In the genomic region with DNA sequence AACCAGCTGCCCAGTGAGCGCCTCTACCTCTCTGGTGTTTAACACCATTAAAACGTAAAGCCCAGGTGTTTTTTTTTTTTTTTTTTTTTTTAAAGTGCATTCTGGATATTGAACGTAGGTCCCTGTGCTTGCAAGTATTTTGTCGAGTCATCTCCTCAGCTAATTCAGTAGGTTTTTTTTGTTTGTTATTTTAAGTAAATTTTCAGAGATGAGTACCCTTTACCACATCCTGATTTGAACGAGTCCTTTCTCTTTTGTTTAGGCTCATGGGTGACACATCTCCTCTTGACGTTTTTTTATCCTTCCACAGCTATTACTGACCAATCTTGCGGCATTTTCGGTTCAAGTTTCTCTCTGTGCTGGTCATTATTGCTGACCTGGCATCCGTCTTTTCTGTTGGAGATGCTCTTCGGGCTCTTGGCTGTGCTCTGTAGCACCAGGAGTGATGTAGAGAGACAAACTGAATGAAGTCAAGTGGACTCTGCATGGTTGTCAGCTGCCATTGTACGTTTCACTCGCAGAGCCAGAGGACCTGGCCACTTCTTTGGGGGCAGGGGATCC, we compare ENCODE assay signal across 23 mouse cellular contexts. TPM values are rescaled to one million over a fixed set of nuclear protein-coding genes. Genes with fewer than 3 reads are reported as not detected.
DNase-seq lines count a peak whose midpoint lies in the region; ATAC-seq and TF ChIP-seq lines count a peak whose summit lies in the region.
"Had no signal": no experiment of that assay in that cellular context is flagged by ENCODE, and none has a peak within 500 bp of the region (broad histone marks: within the 10 kb centered on the region; RNA-seq: fewer than 3 reads in every experiment).

No protein-coding gene starts in this region.

- no peak overlapping the region for H3K9ac ChIP-seq in liver, postnatal 0 days (replicated peaks)
- H3K9ac ChIP-seq: forebrain, embryonic 13.5 days; heart, embryonic 12.5 days; hindbrain, embryonic 15.5 days; limb, embryonic 12.5 days had no signal

- 45% methylated on average over 12 of the region's 12 CpGs for WGBS in liver, postnatal 0 days (ENCODE audit: insufficient replicate concordance)

- H3K4me1 ChIP-seq in liver, postnatal 0 days (ENCODE audit: insufficient read depth) = no peaks in the 10 kb centered on the region
- H3K4me1 ChIP-seq: forebrain, embryonic 13.5 days; heart, embryonic 12.5 days; hindbrain, embryonic 15.5 days; limb, embryonic 12.5 days had no signal

- DNase-seq in liver, postnatal 0 days = no peak
- no peak for DNase-seq in liver
- peak; percentile 20 for DNase-seq in NIH3T3 (ENCODE audit: low read depth)
- DNase-seq in induced T-regulatory cell, adult 2 months (ENCODE audit: low read depth) = peak; percentile 25
- DNase-seq in testis, postnatal 14 days (ENCODE audit: low spot score) = no peak
- DNase-seq in cerebellum, postnatal 4 days (ENCODE audit: low spot score in 2 of 2) = no peak
- DNase-seq in frontal cortex, postnatal 10 days (ENCODE audit: low spot score in 2 of 2) = no peak
- DNase-seq: adrenal gland, postnatal 25 days; cerebellum, adult 9-10 months; gastrocnemius, postnatal 25 days; midbrain, embryonic 14.5 days; right cerebral cortex, postnatal 4 days had no signal

- H3K36me3 ChIP-seq in liver, postnatal 0 days (replicated peaks; ENCODE audit: insufficient read depth, low read length) = no peaks in the 10 kb centered on the region
- H3K36me3 ChIP-seq: heart, embryonic 12.5 days; hindbrain, embryonic 15.5 days; limb, embryonic 12.5 days had no signal

- ATAC-seq in liver, postnatal 0 days = no peak
- peak; percentile 29; the same call in 1 of the 2 replicates for ATAC-seq in neutrophil, adult 5-6 weeks (ENCODE audit: extremely low read depth, insufficient number of reproducible peaks, low FRiP score, poor library complexity, severe bottlenecking)
- ATAC-seq: CD4-positive, CD25-positive, alpha-beta regulatory T cell, adult 4 months; forebrain, embryonic 13.5 days; Patski had no signal

- no peaks in the 10 kb centered on the region for H3K27me3 ChIP-seq in liver, postnatal 0 days (ENCODE audit: insufficient read depth, low read length)
- H3K27me3 ChIP-seq: forebrain, embryonic 13.5 days; hindbrain, embryonic 15.5 days; limb, embryonic 12.5 days had no signal

- no peak for TF ChIP-seq CTCF in liver, postnatal 0 days (IDR thresholded peaks at IDR 0.05; ENCODE audit: low read depth)

- no peak overlapping the region for H3K27ac ChIP-seq in liver, postnatal 0 days (ENCODE audit: low read depth)
- H3K27ac ChIP-seq: forebrain, embryonic 13.5 days; heart, adult 2 months; hindbrain, embryonic 15.5 days; layer of hippocampus, adult 2 months; left cerebral cortex, adult 2 months; limb, embryonic 12.5 days had no signal

- H3K9me3 ChIP-seq in liver, postnatal 0 days (ENCODE audit: low read length) = no peaks in the 10 kb centered on the region
- H3K9me3 ChIP-seq: forebrain, embryonic 13.5 days; heart, embryonic 12.5 days; hindbrain, embryonic 15.5 days; limb, embryonic 12.5 days had no signal

- no peak for TF ChIP-seq EP300 in liver, postnatal 0 days (IDR thresholded peaks at IDR 0.05; ENCODE audit: low read depth)

- peak overlapping the region; percentile 19 for H3K4me2 ChIP-seq in liver, postnatal 0 days (ENCODE audit: low read depth, low read length)
- H3K4me2 ChIP-seq: forebrain, embryonic 13.5 days; heart, embryonic 12.5 days; hindbrain, embryonic 15.5 days; limb, embryonic 12.5 days; liver, embryonic 11.5 days had no signal

- H3K4me3 ChIP-seq in liver, postnatal 0 days (ENCODE audit: low read depth, low read length) = no peak overlapping the region
- H3K4me3 ChIP-seq: forebrain, embryonic 13.5 days; heart, adult 2 months; heart, embryonic 12.5 days; hindbrain, embryonic 15.5 days; layer of hippocampus, adult 2 months; left cerebral cortex, adult 2 months; limb, embryonic 12.5 days had no signal

RNA-seq across cellular contexts. Expression of a gene that starts 34.9 kb away (rescaled TPM):
- polyA plus RNA-seq in liver, postnatal 0 days (2015; fragmentation: Nextera tagmentation; extraction: Ambion mirVana) = 14.6 and 15.1 TPM in 2 replicates
- 39.2 and 40.8 TPM in 2 replicates for total RNA-seq in neutrophil, adult 5-6 weeks (2017)

RNA-seq across cellular contexts. Expression of a gene that starts 47.6 kb away (rescaled TPM):
- 14.8 and 16.0 TPM in 2 replicates for polyA plus RNA-seq in liver, postnatal 0 days (2015; fragmentation: Nextera tagmentation; extraction: Ambion mirVana)
- total RNA-seq in neutrophil, adult 5-6 weeks (2017) = 89.7 and 114 TPM in 2 replicates

Comparison
In these comparisons a context has a peak if more than half of its experiments do, and no peak if none do; other contexts are left out.
1. DNase-seq: peak in NIH3T3 (single experiment) and induced T-regulatory cell, adult 2 months (single experiment); none in liver, postnatal 0 days (single experiment), liver (single experiment), testis, postnatal 14 days (single experiment), cerebellum, postnatal 4 days (0 of 2) and frontal cortex, postnatal 10 days (0 of 2).